Mouse (Mus musculus) mouse embryonic stem cell (cell line): ENCODE results near the gene Mthfr.

Experiments used
- in situ Hi-C, 2 experiments: fragments of 300-500 bp; cut with MboI; formaldehyde crosslinking; loops; 1 replicate in 1 of 2; 3 replicates in 1 of 2; pipeline ENCODE4 v1.14.3; 2019 to 2020; ENCODE audit warnings: low sequenced_read_pairs in 2 of 2, low pct_unique_long_range_greater_than_20kb in 1 of 2, mixed read lengths in 1 of 2; ENCODE audit not compliant: unreplicated experiment in 1 of 2

Gene Mthfr

GRCm38 (mm10) chr4:148038600-148039253, at the start of gene Mthfr, which contains the start of gene Clcn6:
TSS of gene Mthfr (plus strand) at chr4:148039077.
TSS of gene Clcn6 (minus strand) at chr4:148038821.
- in situ Hi-C loops = loop anchor here in 1 of 2 experiments (25.0 kb wide), 1 partner anchor 549 kb away; the partner anchor contains the start of gene Srm

- in situ Hi-C loops = no loop called here
Measured at GRCm38 (mm10) chr4:147993571-147994095, 45.2 kb upstream of the Mthfr start.

- in situ Hi-C loops = no loop called here
Measured at GRCm38 (mm10) chr4:147995311-147995710, 43.6 kb upstream of the Mthfr start.

- in situ Hi-C loops = loop anchor here in 1 of 2 experiments (5.0 kb wide), 1 partner anchor 43 kb away; no protein-coding TSS in a partner anchor
Measured at GRCm38 (mm10) chr4:148000202-148000772, 38.6 kb upstream of the Mthfr start, which contains the start of gene Nppa. TSS of gene Nppa (plus strand) at chr4:148000722.

GRCm38 (mm10) chr4:148001013-148001789, 37.7 kb upstream of the Mthfr start:
- in situ Hi-C loops = loop anchor here in 1 of 2 experiments (5.0 kb wide), 1 partner anchor 44 kb away; no protein-coding TSS in a partner anchor

- in situ Hi-C loops = loop anchor here in 1 of 2 experiments (5.0 kb wide), 1 partner anchor 45 kb away; no protein-coding TSS in a partner anchor
Measured at GRCm38 (mm10) chr4:148001866-148002265, 37.0 kb upstream of the Mthfr start.

GRCm38 (mm10) chr4:148004361-148004760, 34.5 kb upstream of the Mthfr start:
- in situ Hi-C loops = loop anchor here in 1 of 2 experiments (5.0 kb wide), 1 partner anchor 47 kb away; no protein-coding TSS in a partner anchor

- in situ Hi-C loops = no loop called here
Measured at GRCm38 (mm10) chr4:148008412-148008811, 30.5 kb upstream of the Mthfr start.

- in situ Hi-C loops = loop anchor here in 1 of 2 experiments (5.0 kb wide), 1 partner anchor 47 kb away; no protein-coding TSS in a partner anchor
Measured at GRCm38 (mm10) chr4:148009641-148010040, 29.2 kb upstream of the Mthfr start.

- in situ Hi-C loops = loop anchor here in 1 of 2 experiments (5.0 kb wide), 1 partner anchor 49 kb away; no protein-coding TSS in a partner anchor
Measured at GRCm38 (mm10) chr4:148011332-148011731, 27.5 kb upstream of the Mthfr start.

GRCm38 (mm10) chr4:148012216-148012615, 26.7 kb upstream of the Mthfr start:
- in situ Hi-C loops = loop anchor here in 1 of 2 experiments (5.0 kb wide), 1 partner anchor 50 kb away; no protein-coding TSS in a partner anchor

- in situ Hi-C loops = no loop called here
Measured at GRCm38 (mm10) chr4:148015418-148015817, 23.5 kb upstream of the Mthfr start.

GRCm38 (mm10) chr4:148016981-148017380, 21.9 kb upstream of the Mthfr start:
- in situ Hi-C loops = no loop called here

- in situ Hi-C loops = no loop called here
Measured at GRCm38 (mm10) chr4:148018410-148018809, 20.5 kb upstream of the Mthfr start.

GRCm38 (mm10) chr4:148024003-148024402, 14.9 kb upstream of the Mthfr start:
- in situ Hi-C loops = no loop called here

GRCm38 (mm10) chr4:148029297-148029696, 9.6 kb upstream of the Mthfr start:
- in situ Hi-C loops = loop anchor here in 1 of 2 experiments (25.0 kb wide), 1 partner anchor 558 kb away; the partner anchor contains the start of gene Srm

GRCm38 (mm10) chr4:148030506-148030905, 8.4 kb upstream of the Mthfr start:
- in situ Hi-C loops = loop anchor here in 1 of 2 experiments (25.0 kb wide), 1 partner anchor 557 kb away; the partner anchor contains the start of gene Srm

GRCm38 (mm10) chr4:148033858-148034410, 4.9 kb upstream of the Mthfr start:
- in situ Hi-C loops = loop anchor here in 1 of 2 experiments (25.0 kb wide), 1 partner anchor 553 kb away; the partner anchor contains the start of gene Srm
